Mouse (Mus musculus) hindbrain, embryonic 14.5 days (tissue): ENCODE data around the gene Me1. TPM values are rescaled to one million over a fixed set of nuclear protein-coding genes. Genes with fewer than 3 reads are reported as not detected.

ENCODE experiments used
- ATAC-seq: fragments of 200-750 bp; cut with Nextera tagmentation; 2 replicates; pipeline ENCODE4 v1.8.0; 2017; ENCODE audit warnings: moderate number of reproducible peaks, mild to moderate bottlenecking, moderate TSS enrichment, moderate library complexity; ENCODE audit not compliant: low FRiP score
- DNase-seq: peaks from one replicate; pipeline ENCODE4 v3.0.0-alpha.2; 2015; ENCODE audit warnings: low spot score
- H3K27ac ChIP-seq: fragments of 300-500 bp; sonication (generic); 2 replicates; pipeline ENCODE4 v1.5.1; 2014; ENCODE audit warnings: mild to moderate bottlenecking, moderate library complexity
- H3K27me3 ChIP-seq: fragments of 300-500 bp; sonication (generic); 2 replicates; pipeline ENCODE4 v1.6.1; 2014; ENCODE audit warnings: mild to moderate bottlenecking, low read length, mixed read lengths; ENCODE audit not compliant: control insufficient read depth, insufficient read depth
- H3K36me3 ChIP-seq: fragments of 300-500 bp; sonication (generic); replicated peaks from 2 replicates; pipeline ENCODE4 v1.6.1; 2014; ENCODE audit not compliant: control insufficient read depth, insufficient read depth
- H3K4me1 ChIP-seq: fragments of 300-500 bp; sonication (generic); replicated peaks from 2 replicates; pipeline ENCODE4 v1.6.1; 2014; ENCODE audit warnings: antibody characterized with exemption, low read length, mixed read lengths; ENCODE audit not compliant: control insufficient read depth, insufficient read depth
- H3K4me2 ChIP-seq: fragments of 300-500 bp; sonication (generic); replicated peaks from 2 replicates; pipeline ENCODE4 v1.6.1; 2014; ENCODE audit warnings: mild to moderate bottlenecking, moderate library complexity
- H3K4me3 ChIP-seq: fragments of 300-500 bp; sonication (generic); replicated peaks from 2 replicates; pipeline ENCODE4 v1.5.1; 2014; ENCODE audit warnings: mild to moderate bottlenecking, low read length
- H3K9ac ChIP-seq: fragments of 300-500 bp; sonication (generic); 2 replicates; pipeline ENCODE4 v1.6.1; 2014
- H3K9me3 ChIP-seq: fragments of 300-500 bp; sonication (generic); 2 replicates; pipeline ENCODE4 v1.6.1; 2016; ENCODE audit warnings: low read length; ENCODE audit not compliant: control insufficient read depth
- WGBS: fragments of 180-500 bp; shearing (Covaris S2); extraction: QIAGEN DNeasy Blood & Tissue Kit; methylation state at CpG from one replicate; pipeline ENCODE4 v1.1.7; 2014; 5-methylcytosine and 5-hydroxymethylcytosine counted together
- polyA plus RNA-seq: library from polyadenylated mRNA; unstranded; fragments of >200 nt; fragmentation: Nextera tagmentation; extraction: Ambion mirVana; gene quantifications from 2 replicates; pipeline ENCODE4 v1.2.1, GENCODE M21; 2014

Me1 gene
- polyA plus RNA-seq, 1 experiment from 2014 or later, result 53.5 TPM

- 58% methylated on average over 2 of the region's 2 CpGs for WGBS
- Histone ChIP-seq H3K9me3 (no peaks in the 10 kb centered on the region), H3K27ac (no peak overlapping the region), H3K27me3 (no peaks in the 10 kb centered on the region), H3K4me2 (no peak overlapping the region), H3K36me3 (no peaks in the 10 kb centered on the region), H3K4me1 (no peaks in the 10 kb centered on the region), H3K9ac (no peak overlapping the region), H3K4me3 (no peak overlapping the region)
- no peak for ATAC-seq
- no peak for DNase-seq
These were observed 20.8 kb upstream of the Me1 start for GRCm38 (mm10) chr9:86716540-86716939.

DNA sequence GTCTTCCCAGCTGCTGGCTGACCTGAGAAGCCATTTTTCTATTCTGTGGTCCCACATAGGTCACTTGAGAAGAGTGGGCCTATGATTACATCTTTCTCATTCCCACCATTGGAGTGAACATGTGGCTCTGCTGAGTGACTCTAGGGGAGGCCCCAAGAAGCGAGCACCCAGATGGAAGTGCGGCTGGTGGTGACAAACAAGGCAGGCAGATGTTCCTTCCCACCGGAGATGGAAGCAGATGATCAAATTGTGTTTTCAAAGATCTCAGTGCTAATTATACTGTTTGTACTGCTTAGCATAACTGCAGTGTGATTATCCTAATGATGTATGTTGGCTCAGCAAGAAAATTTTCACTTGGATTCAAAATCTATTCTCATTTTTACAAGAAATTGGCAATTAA is 18.3 kb upstream of the Me1 start:
- no peak for ATAC-seq
- Histone ChIP-seq H3K36me3 (no peaks in the 10 kb centered on the region), H3K4me2 (no peak overlapping the region), H3K27me3 (no peaks in the 10 kb centered on the region), H3K9ac (no peak overlapping the region), H3K4me1 (no peaks in the 10 kb centered on the region), H3K9me3 (no peaks in the 10 kb centered on the region), H3K4me3 (no peak overlapping the region), H3K27ac (no peak overlapping the region)
- no peak for DNase-seq
- WGBS, result 81% methylated on average over 3 of the region's 3 CpGs

DNA sequence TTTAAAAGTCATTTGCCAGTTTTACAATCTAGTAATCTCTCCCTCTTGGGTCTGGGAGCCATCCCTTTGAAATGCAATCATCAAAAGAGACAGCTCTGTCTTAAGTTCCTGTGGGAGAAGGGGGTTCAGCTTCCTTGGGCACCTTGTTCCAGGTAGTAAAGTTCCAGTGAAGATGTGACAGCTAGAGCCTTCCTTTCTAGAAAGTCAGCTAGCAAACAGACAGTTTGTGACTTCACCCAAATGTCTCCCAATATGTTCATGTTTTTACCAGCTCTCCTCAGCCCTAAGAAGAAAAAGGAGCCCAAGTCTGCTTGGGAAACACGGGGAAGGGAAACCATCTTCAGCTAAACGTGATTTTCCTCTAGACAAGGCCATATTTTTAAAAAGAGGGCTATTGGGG is 16.9 kb upstream of the Me1 start:
- Histone ChIP-seq H3K9ac (no peak overlapping the region), H3K4me1 (no peaks in the 10 kb centered on the region), H3K27me3 (no peaks in the 10 kb centered on the region), H3K4me2 (no peak overlapping the region), H3K9me3 (no peaks in the 10 kb centered on the region), H3K36me3 (no peaks in the 10 kb centered on the region), H3K4me3 (no peak overlapping the region), H3K27ac (no peak overlapping the region)
- DNase-seq, result no peak
- ATAC-seq, result no peak
- WGBS, result 74% methylated on average over 2 of the region's 2 CpGs

- 88% methylated on average over 2 of the region's 2 CpGs for WGBS
- no peak for ATAC-seq
- H3K36me3 ChIP-seq, result no peaks in the 10 kb centered on the region
- H3K4me3 ChIP-seq, result no peak overlapping the region
- H3K9me3 ChIP-seq, result no peaks in the 10 kb centered on the region
- no peaks in the 10 kb centered on the region for H3K27me3 ChIP-seq
- no peaks in the 10 kb centered on the region for H3K4me1 ChIP-seq
- H3K27ac ChIP-seq, result no peak overlapping the region
- no peak overlapping the region for H3K9ac ChIP-seq
- DNase-seq, result no peak
- no peak overlapping the region for H3K4me2 ChIP-seq
These were observed 14.4 kb upstream of the Me1 start for GRCm38 (mm10) chr9:86710091-86710634.

- Histone ChIP-seq H3K27ac (no peak overlapping the region), H3K9ac (no peak overlapping the region), H3K27me3 (no peaks in the 10 kb centered on the region), H3K4me3 (no peak overlapping the region), H3K9me3 (no peaks in the 10 kb centered on the region), H3K36me3 (no peaks in the 10 kb centered on the region), H3K4me2 (no peak overlapping the region), H3K4me1 (no peaks in the 10 kb centered on the region)
- WGBS, result 79% methylated on average over 6 of the region's 6 CpGs
- ATAC-seq, result no peak
- no peak for DNase-seq
These were observed 13.2 kb upstream of the Me1 start for GRCm38 (mm10) chr9:86708921-86709320.

DNA sequence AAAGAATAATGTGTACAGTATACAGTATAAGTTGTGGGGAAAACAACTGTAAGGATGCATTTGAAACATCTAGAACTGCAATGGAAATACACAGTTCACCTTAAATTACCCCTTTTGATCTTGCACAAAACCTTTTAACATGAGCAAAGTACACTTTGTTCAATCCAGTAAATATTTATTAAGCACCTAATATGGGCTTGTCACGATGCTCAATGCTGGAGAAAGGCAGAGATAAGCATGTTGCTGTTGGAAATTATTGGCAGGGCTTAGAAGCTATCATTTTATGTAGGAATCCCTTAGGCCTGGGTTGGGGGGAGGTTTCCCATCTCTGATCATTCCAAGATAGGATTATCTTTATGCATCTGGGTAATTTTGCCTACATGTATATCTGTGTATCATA is 11.7 kb upstream of the Me1 start:
- DNase-seq, result no peak
- no peak for ATAC-seq
- H3K4me3 ChIP-seq, result no peak overlapping the region
- H3K4me2 ChIP-seq, result no peak overlapping the region
- no peak overlapping the region for H3K27ac ChIP-seq
- no peaks in the 10 kb centered on the region for H3K27me3 ChIP-seq
- H3K9ac ChIP-seq, result no peak overlapping the region
- H3K36me3 ChIP-seq, result no peaks in the 10 kb centered on the region
- no peaks in the 10 kb centered on the region for H3K4me1 ChIP-seq
- H3K9me3 ChIP-seq, result no peaks in the 10 kb centered on the region
- WGBS, result 80% methylated on average over 1 of the region's 1 CpGs

DNA sequence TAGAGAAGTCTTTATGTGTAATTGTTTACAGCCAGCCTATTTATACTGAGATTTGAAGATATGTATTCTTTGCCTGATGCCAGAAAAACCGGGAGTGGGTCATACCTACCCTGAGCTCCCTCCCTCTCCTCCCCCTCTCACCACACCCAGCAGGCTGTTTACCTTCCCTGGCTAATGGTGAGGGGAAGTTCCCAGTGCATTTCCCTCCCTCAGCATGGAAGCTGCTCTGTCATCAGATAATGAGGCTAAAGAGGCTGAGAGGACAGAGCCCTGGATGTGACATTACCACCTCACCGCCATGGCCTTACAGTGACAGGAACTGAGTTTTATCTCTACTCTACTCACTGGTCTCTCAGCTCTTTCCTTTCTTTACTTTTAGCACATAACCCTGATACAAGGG is 6.1 kb upstream of the Me1 start:
- H3K9ac ChIP-seq, result no peak overlapping the region
- H3K9me3 ChIP-seq, result no peaks in the 10 kb centered on the region
- ATAC-seq (no peak), DNase-seq (no peak)
- H3K36me3 ChIP-seq, result no peaks in the 10 kb centered on the region
- 25% methylated on average over 2 of the region's 2 CpGs for WGBS
- H3K27me3 ChIP-seq, result no peaks in the 10 kb centered on the region
- no peak overlapping the region for H3K4me3 ChIP-seq
- no peaks in the 10 kb centered on the region for H3K4me1 ChIP-seq
- H3K4me2 ChIP-seq, result no peak overlapping the region
- H3K27ac ChIP-seq, result no peak overlapping the region

GRCm38 (mm10) chr9:86701264-86701663 is 5.5 kb upstream of the Me1 start:
- H3K27ac ChIP-seq, result no peak overlapping the region
- no peaks in the 10 kb centered on the region for H3K4me1 ChIP-seq
- no peak overlapping the region for H3K4me2 ChIP-seq
- no peaks in the 10 kb centered on the region for H3K36me3 ChIP-seq
- no peak overlapping the region for H3K4me3 ChIP-seq
- ATAC-seq (no peak), DNase-seq (no peak)
- no peak overlapping the region for H3K9ac ChIP-seq
- H3K9me3 ChIP-seq, result no peaks in the 10 kb centered on the region
- no peaks in the 10 kb centered on the region for H3K27me3 ChIP-seq
- WGBS, result 48% methylated on average over 5 of the region's 5 CpGs

DNA sequence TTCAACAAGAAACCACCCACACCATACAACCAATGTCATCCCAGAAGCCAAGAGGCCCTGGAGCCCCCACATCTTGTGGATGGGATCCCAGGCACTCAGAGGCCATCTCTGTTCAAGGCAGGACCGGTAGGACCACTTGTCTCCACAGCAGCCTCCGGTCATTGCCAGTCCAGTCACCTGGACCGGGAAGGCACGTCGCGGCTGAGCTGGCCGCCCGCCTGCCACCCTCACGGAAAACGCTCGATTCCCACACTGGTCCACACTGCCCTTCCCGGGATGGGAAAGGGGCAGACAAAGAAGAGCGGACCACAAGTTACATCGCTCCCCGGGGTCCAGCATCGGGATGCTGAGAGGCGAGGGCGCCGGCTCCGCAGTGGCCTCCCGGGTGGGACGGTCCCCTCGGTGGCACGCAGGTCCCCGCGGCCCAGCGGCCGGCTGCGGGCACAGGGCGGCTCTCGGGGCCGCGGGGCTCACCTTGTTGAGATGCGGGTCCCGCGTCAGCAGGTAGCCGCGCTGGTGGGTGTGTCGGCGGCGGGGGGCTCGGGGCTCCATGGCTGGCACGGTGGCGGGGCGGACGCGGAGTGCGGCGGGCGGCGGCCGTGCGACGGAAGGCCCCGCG is 445 bp downstream of the Me1 start:
- Histone ChIP-seq H3K9me3 (no peaks in the 10 kb centered on the region), H3K9ac (peak overlapping the region; percentile 83), H3K4me3 (peak overlapping the region; percentile 82), H3K27me3 (no peaks in the 10 kb centered on the region), H3K27ac (peak overlapping the region; percentile 70), H3K36me3 (no peaks in the 10 kb centered on the region), H3K4me2 (peak overlapping the region; percentile 74), H3K4me1 (no peaks in the 10 kb centered on the region)
- under 1% methylated on average over 48 of the region's 56 CpGs for WGBS
- peak; percentile 48 for DNase-seq
- peak; percentile 76 for ATAC-seq

DNA sequence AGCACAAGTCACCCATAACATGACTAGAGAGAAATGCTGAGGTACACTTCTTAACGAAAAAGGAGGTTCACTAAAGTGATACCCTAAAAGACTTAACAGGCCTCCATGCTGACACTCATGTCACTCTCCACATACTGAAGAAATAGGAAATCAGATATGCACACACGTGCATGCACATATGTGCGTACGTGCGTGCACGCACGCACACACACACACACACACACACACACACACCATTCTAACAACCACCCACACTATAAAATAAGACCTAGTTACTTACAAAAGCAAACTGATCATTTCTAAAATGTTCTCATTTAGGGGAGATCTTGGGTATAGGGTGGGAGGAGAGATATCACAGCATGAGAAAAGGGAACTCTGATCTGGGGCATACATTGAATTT is 1.1 kb downstream of the Me1 start:
- peak overlapping the region; percentile 82 for H3K4me3 ChIP-seq

More for the DNA sequence above, 1.1 kb downstream of the Me1 start:
- DNase-seq (no peak), ATAC-seq (no peak)
- no peak overlapping the region for H3K27ac ChIP-seq
- H3K27me3 ChIP-seq, result no peaks in the 10 kb centered on the region
- no peaks in the 10 kb centered on the region for H3K9me3 ChIP-seq
- H3K4me2 ChIP-seq, result peak overlapping the region; percentile 74
- no peaks in the 10 kb centered on the region for H3K4me1 ChIP-seq
- H3K9ac ChIP-seq, result no peak overlapping the region
- H3K36me3 ChIP-seq, result no peaks in the 10 kb centered on the region
- 94% methylated on average over 7 of the region's 7 CpGs for WGBS
